Mouse (Mus musculus): Measurements from ENCODE around the gene H2-DMb2.

DNA sequence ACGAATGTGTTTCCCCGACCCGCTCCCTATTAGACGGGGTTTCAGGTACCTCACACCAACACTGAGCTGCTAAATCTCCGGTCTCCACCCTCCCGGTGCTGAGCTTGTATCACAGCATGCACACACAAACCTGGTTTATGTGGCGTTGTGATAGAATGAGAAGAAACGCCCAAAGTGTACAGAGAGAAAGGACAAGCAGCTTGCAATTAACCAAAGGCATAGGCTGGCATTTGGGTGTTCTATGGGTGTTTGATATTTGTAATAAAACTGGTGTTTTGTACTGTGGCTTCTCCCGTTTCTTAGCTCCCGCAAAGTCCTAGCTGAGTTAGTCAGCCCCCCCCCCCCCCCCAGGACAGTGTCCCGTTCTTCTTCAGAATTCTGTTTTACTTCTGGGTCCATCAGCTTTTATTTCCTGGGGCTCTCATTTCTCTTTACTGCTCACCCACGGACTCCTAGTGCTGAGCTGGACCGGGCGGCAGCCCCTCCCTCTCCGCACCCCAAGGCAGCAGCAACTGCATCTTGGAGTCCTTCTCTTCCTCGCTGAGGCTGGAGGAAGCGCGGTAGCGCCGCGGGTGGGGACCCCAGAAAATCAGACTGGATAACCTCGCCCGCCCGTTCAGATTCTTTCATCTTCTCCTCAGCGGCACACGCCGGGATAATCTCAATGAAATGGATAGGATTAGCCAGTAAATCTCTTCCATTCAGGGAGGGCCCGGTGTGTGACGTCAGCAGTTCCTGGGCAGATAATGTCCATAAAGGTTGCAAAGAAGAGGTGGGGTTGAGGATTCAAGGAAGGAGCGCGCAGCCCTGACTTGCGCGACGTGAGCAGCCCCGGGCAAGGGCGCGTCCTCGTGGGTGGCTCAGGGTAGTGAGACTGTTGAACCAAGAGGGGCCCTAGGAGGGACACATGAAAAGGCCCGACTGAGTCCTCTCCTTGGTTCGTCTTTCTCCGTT, 54.1 kb downstream of the H2-DMb2 start, which contains the start of gene Psmb8:
- TF ChIP-seq CTCF (IDR thresholded peaks at IDR 0.05; ENCODE audit: low read depth) (no peak), EP300 (IDR thresholded peaks at IDR 0.05; ENCODE audit: low read depth) (no peak)
